Mouse (Mus musculus) kidney, adult 10 weeks (tissue): ENCODE results near the gene Slc25a38. TPM values are rescaled to one million over a fixed set of nuclear protein-coding genes. Genes with fewer than 3 reads are reported as not detected.

ENCODE experiments used
- polyA plus RNA-seq: library from polyadenylated mRNA; stranded (reverse); fragments of 350-450 nt; fragmentation: Illumina TruSeq; extraction: RNeasy Lipid Tissue Mini Kit (QIAGEN cat#74804); gene quantifications from one replicate; pipeline ENCODE4 v1.2.3, GENCODE M21; 2014; ENCODE audit warnings: low read depth, low replicate concordance

The Slc25a38 gene
- 1.4 TPM for polyA plus RNA-seq

DNA sequence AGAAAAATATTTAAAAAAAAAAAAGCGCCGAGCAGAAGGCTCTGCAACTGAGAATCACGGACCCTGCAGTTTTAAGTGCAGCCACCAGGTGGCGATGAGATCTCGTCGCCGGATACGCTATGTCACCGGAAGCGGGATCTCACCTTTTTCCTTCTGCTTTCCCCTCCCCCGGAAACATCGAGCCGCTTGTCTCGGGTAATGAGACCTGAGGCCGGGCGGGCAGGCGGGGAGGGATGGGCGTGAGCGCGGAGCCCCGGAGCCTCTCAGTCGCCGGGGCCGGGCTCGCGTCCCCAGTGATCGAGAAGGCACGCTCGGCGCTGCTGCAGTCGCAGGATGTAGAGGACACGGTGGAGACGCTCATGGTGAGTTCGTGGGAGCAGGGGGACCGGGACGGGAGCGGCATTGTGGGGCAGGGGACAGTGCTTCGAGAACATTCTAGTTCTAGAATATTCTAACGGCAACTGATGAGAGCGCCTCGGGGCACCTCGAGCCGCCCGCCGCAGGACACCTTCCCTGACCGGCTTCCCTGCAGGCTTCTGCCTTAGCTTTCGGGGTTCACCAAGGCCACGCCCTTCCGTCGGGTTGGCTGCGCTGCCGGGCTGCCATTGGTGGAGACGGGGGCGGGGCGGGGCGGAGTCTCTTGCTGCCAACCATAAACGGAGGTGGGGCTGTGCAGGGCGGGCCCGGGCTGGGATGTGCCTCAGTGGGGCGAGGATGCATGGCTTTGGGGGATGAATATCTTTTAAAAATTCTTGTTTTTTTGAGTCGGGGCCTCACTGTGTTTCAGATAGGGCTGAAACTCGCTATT, at the start of gene Slc25a38:
Gene Slc25a38 (plus strand): TSS at position 164 of the 808 bp plus-strand sequence.

DNA sequence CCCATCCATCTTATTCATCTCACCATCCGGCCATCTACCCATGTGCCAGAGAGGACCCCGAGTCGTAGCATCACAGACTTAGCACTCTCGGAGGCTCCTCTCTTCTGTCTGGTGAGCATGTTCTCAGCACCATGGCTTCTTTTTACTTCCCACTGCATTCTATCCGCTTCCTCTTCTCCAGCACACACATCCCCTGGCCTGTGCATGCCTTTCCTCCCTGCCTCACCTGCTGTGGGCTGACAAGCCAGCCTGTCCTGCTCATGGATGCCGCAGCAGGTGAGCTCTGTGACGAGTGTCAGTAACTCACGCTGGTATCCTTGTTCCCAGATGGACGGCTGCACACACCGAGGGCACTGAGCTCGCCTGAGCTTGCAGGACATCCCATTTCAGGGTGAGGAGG, 40.4 kb upstream of the Slc25a38 start, which contains the start of gene Cx3cr1:
Gene Cx3cr1 (minus strand): TSS at position 101 of the 400 bp plus-strand sequence.

DNA sequence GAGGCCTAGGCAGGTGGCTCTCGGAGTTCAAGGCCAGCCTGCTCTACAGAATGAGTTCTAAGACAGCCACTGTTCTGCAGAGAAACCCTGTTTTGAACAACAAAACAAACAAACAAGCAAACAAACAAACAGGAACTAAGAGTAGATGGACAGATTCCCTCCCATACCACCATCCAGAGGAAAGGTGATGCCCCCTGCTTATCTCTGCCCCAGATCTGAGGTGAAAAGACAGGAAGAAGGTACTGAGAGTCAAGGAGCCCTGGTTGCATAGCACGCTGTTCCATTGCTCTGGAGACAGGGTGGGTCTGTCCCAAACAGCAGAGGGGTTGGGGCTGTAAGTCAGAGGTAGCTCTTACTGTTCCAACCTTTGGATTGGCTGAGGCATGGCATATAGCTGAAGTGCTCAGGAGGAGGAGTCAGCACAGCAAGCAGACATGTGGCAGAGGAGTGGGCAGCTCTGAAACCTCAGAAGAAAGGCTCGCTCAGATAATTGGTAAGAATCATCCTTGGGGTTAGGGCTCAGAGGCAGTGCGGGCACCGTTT, 18.4 kb upstream of the Slc25a38 start, which contains the start of gene Ccr8:
Gene Ccr8 (plus strand): TSS at position 419 of the 543 bp plus-strand sequence.

DNA sequence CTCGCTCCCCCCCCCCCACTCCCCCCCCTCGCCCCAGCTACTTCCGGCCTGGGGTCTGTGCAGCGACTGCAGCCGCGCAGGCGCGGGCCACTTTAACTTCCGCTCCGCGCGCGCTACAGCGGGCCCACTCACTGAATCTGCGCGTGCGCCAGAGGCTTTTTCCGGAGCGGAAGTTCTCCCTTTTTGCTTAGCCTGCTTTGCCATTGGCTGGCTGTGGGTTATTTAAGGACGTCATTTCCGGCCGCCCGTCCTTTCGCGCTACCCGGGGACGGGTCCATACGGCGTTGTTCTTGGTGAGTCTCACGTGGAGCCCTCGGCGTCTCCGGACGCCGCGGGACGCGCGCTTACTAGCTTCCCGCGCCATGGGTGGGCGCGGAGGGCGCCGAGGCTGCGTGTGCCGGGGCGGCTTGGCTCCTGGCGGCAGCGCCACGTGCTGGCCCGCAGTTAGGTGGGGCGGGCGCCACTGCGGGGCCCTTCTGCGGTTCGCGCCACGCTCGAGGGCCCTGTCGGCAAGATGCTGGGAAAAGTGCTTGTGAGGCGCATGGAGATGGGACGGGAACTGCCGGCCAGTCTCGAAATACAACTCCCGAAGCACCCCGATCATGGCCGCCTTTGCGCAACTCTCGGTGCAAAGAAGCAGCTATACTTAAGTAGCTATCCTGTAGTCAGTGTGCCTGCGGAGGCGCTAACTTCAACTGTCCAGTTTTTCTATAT, 17.5 kb downstream of the Slc25a38 start, which contains the start of gene Rpsa:
Gene Rpsa (plus strand): TSS at position 152 of the 714 bp plus-strand sequence.

DNA sequence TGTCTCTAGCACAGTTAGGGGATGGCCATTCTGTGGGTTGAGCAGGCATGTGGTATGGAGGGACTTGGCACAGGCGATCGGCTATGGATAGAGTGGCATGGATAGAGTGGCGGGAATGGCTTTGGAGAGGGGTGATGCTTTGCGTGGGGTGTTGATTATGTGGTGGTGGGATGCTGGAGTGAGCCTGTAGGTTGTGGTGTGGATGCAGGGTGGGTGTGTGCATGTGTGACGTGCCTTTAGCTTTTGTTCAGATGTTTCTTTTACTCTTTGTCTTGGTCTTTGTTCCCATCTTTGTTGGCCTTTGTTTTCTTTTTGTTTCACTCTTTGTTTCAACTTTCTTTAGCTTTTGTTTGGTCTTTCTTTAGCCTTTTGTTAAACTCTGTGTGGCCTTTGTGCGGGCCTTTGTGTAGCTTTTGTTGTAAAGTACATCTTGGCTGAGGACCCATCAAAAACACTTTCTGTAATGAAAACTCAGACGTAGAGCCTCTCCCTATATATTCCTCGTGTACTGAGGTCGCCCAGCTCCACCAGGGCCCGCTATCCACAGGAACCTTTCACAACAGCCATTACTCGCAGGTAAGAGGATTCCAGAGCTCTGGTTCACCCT, 39.2 kb downstream of the Slc25a38 start, which contains the start of gene Mobp:
Gene Mobp (plus strand): TSS at position 486 of the 607 bp plus-strand sequence.

Other genes starting within 250 kb of the Slc25a38 start
- gene Wdr48, start 215.5 kb upstream of the Slc25a38 start, polyA plus RNA-seq = 46.8 TPM
- gene Gorasp1, start 172.8 kb upstream of the Slc25a38 start, polyA plus RNA-seq = 2.5 TPM
- gene Ttc21a, start 172.8 kb upstream of the Slc25a38 start, polyA plus RNA-seq = not detected
- not detected for gene Csrnp1, start 125.7 kb upstream of the Slc25a38 start, polyA plus RNA-seq
- gene Xirp1, start 86.8 kb upstream of the Slc25a38 start, polyA plus RNA-seq = not detected
- gene Cx3cr1, start 40.5 kb upstream of the Slc25a38 start, polyA plus RNA-seq = 2.6 TPM
- not detected for gene Ccr8, start 18.3 kb upstream of the Slc25a38 start, polyA plus RNA-seq
- 115 TPM for gene Rpsa, start 17.3 kb downstream of the Slc25a38 start, polyA plus RNA-seq
- not detected for gene Mobp, start 39.3 kb downstream of the Slc25a38 start, polyA plus RNA-seq
- 0.28 TPM for gene Myrip, start 191.1 kb downstream of the Slc25a38 start, polyA plus RNA-seq